Mouse (Mus musculus): Measurements from ENCODE around the gene Jtb. TPM values are rescaled to one million over a fixed set of nuclear protein-coding genes. Genes with fewer than 3 reads are reported as not detected.

Gene Jtb
- polyA plus RNA-seq, 1 experiment from 2014 or later: 171 TPM

Small RNA genes lying within 50 kb of the gene (microRNA-seq; reads per million reads assigned to microRNA genes)
- not detected for gene Mir7012 (ENCODE audit: borderline number of aligned reads)

Other genes starting within 250 kb of the Jtb start
- 126 and 141 TPM in 2 replicates for gene Hax1, start 232.8 kb upstream of the Jtb start, polyA plus RNA-seq (2015; fragmentation: Nextera tagmentation; extraction: Ambion mirVana)
- gene 4933434E20Rik, start 180.0 kb upstream of the Jtb start, polyA plus RNA-seq (2015; fragmentation: Nextera tagmentation; extraction: Ambion mirVana): 176 and 182 TPM in 2 replicates
- gene Ubap2l, start 179.0 kb upstream of the Jtb start, polyA plus RNA-seq (2015; fragmentation: Nextera tagmentation; extraction: Ambion mirVana): 142 and 145 TPM in 2 replicates
- 687 and 711 TPM in 2 replicates for gene Tpm3, start 158.9 kb upstream of the Jtb start, polyA plus RNA-seq (2015; fragmentation: Nextera tagmentation; extraction: Ambion mirVana)
- 0.15 and 0.27 TPM in 2 replicates for gene Nup210l, start 127.5 kb upstream of the Jtb start, polyA plus RNA-seq (2015; fragmentation: Nextera tagmentation; extraction: Ambion mirVana)
- 2,641 and 2,777 TPM in 2 replicates for gene Rps27, start 17.9 kb upstream of the Jtb start, polyA plus RNA-seq (2015; fragmentation: Nextera tagmentation; extraction: Ambion mirVana)
- 5.0 and 5.8 TPM in 2 replicates for gene Rab13, start 17.9 kb upstream of the Jtb start, polyA plus RNA-seq (2015; fragmentation: Nextera tagmentation; extraction: Ambion mirVana)
- gene Creb3l4, start 11.9 kb downstream of the Jtb start, polyA plus RNA-seq (2015; fragmentation: Nextera tagmentation; extraction: Ambion mirVana): 3.3 and 3.9 TPM in 2 replicates
- gene Slc39a1, start 16.6 kb downstream of the Jtb start, polyA plus RNA-seq (2015; fragmentation: Nextera tagmentation; extraction: Ambion mirVana): 92.7 and 96.1 TPM in 2 replicates
- 16.1 and 21.1 TPM in 2 replicates for gene Crtc2, start 22.6 kb downstream of the Jtb start, polyA plus RNA-seq (2015; fragmentation: Nextera tagmentation; extraction: Ambion mirVana)
- gene Dennd4b, start 33.6 kb downstream of the Jtb start, polyA plus RNA-seq (2015; fragmentation: Nextera tagmentation; extraction: Ambion mirVana): 9.4 TPM in 2 replicates
- gene Gatad2b, start 61.6 kb downstream of the Jtb start, polyA plus RNA-seq (2015; fragmentation: Nextera tagmentation; extraction: Ambion mirVana): 10.1 and 14.1 TPM in 2 replicates
- 5.2 and 5.7 TPM in 2 replicates for gene Slc27a3, start 158.3 kb downstream of the Jtb start, polyA plus RNA-seq (2015; fragmentation: Nextera tagmentation; extraction: Ambion mirVana)
- gene Ints3, start 202.0 kb downstream of the Jtb start, polyA plus RNA-seq (2015; fragmentation: Nextera tagmentation; extraction: Ambion mirVana): 14.5 and 15.7 TPM in 2 replicates
- gene Npr1, start 234.3 kb downstream of the Jtb start, polyA plus RNA-seq (2015; fragmentation: Nextera tagmentation; extraction: Ambion mirVana): 2.5 and 2.6 TPM in 2 replicates
- 137 and 146 TPM in 2 replicates for gene Ilf2, start 244.5 kb downstream of the Jtb start, polyA plus RNA-seq (2015; fragmentation: Nextera tagmentation; extraction: Ambion mirVana)